Mouse (Mus musculus): ENCODE data around the gene Sidt1. TPM values are rescaled to one million over a fixed set of nuclear protein-coding genes. Genes with fewer than 3 reads are reported as not detected.
A peak's percentile ranks its signal among the peaks of the same experiment; 100 is the strongest.

Sidt1 gene
- polyA plus RNA-seq, 1 experiment, result 7.9 TPM

- no peak for TF ChIP-seq POLR2A (IDR thresholded peaks at IDR 0.05; ENCODE audit: borderline replicate concordance, extremely low read depth, insufficient read depth, insufficient read length, poor library complexity, severe bottlenecking)
- TF ChIP-seq CTCF (IDR thresholded peaks at IDR 0.05; ENCODE audit: borderline replicate concordance, extremely low read depth, insufficient read depth, insufficient read length), result no peak
- no peak for DNase-seq (ENCODE audit: low read depth)
These were observed 4.5 kb upstream of the Sidt1 start for GRCm38 (mm10) chr16:44337541-44337940.

- TF ChIP-seq CTCF (IDR thresholded peaks at IDR 0.05; ENCODE audit: borderline replicate concordance, extremely low read depth, insufficient read depth, insufficient read length), result no peak
- no peak for TF ChIP-seq POLR2A (IDR thresholded peaks at IDR 0.05; ENCODE audit: borderline replicate concordance, extremely low read depth, insufficient read depth, insufficient read length, poor library complexity, severe bottlenecking)
- peak; percentile 57 for DNase-seq (ENCODE audit: low read depth)
These were observed 768 bp downstream of the Sidt1 start for GRCm38 (mm10) chr16:44331995-44332860.

- DNase-seq (ENCODE audit: low read depth), result no peak
- no peak for TF ChIP-seq CTCF (IDR thresholded peaks at IDR 0.05; ENCODE audit: borderline replicate concordance, extremely low read depth, insufficient read depth, insufficient read length)
- no peak for TF ChIP-seq POLR2A (IDR thresholded peaks at IDR 0.05; ENCODE audit: borderline replicate concordance, extremely low read depth, insufficient read depth, insufficient read length, poor library complexity, severe bottlenecking)
These were observed 1.4 kb downstream of the Sidt1 start for GRCm38 (mm10) chr16:44331671-44331994.

GRCm38 (mm10) chr16:44331154-44331553 is 1.8 kb downstream of the Sidt1 start:
- peak; percentile 61 for DNase-seq (ENCODE audit: low read depth)

GRCm38 (mm10) chr16:44330657-44331056 is 2.3 kb downstream of the Sidt1 start:
- TF ChIP-seq CTCF (IDR thresholded peaks at IDR 0.05; ENCODE audit: borderline replicate concordance, extremely low read depth, insufficient read depth, insufficient read length) (peak; percentile 24; the same call in 1 of the 2 replicates), POLR2A (IDR thresholded peaks at IDR 0.05; ENCODE audit: borderline replicate concordance, extremely low read depth, insufficient read depth, insufficient read length, poor library complexity, severe bottlenecking) (no peak)
- DNase-seq (ENCODE audit: low read depth), result no peak

More at GRCm38 (mm10) chr16:44331154-44331553, 1.8 kb downstream of the Sidt1 start:
- TF ChIP-seq CTCF (IDR thresholded peaks at IDR 0.05; ENCODE audit: borderline replicate concordance, extremely low read depth, insufficient read depth, insufficient read length) (no peak), POLR2A (IDR thresholded peaks at IDR 0.05; ENCODE audit: borderline replicate concordance, extremely low read depth, insufficient read depth, insufficient read length, poor library complexity, severe bottlenecking) (no peak)

- no peak for DNase-seq (ENCODE audit: low read depth)
- TF ChIP-seq CTCF (IDR thresholded peaks at IDR 0.05; ENCODE audit: borderline replicate concordance, extremely low read depth, insufficient read depth, insufficient read length), result no peak
- TF ChIP-seq POLR2A (IDR thresholded peaks at IDR 0.05; ENCODE audit: borderline replicate concordance, extremely low read depth, insufficient read depth, insufficient read length, poor library complexity, severe bottlenecking), result no peak
These were observed 4.4 kb downstream of the Sidt1 start for GRCm38 (mm10) chr16:44328644-44329043.

- DNase-seq (ENCODE audit: low read depth), result peak; percentile 50
- TF ChIP-seq POLR2A (IDR thresholded peaks at IDR 0.05; ENCODE audit: borderline replicate concordance, extremely low read depth, insufficient read depth, insufficient read length, poor library complexity, severe bottlenecking) (no peak), CTCF (IDR thresholded peaks at IDR 0.05; ENCODE audit: borderline replicate concordance, extremely low read depth, insufficient read depth, insufficient read length) (no peak)
These were observed 12.8 kb downstream of the Sidt1 start for GRCm38 (mm10) chr16:44320232-44320631.

GRCm38 (mm10) chr16:44316350-44316749 is 16.6 kb downstream of the Sidt1 start:
- no peak for TF ChIP-seq CTCF (IDR thresholded peaks at IDR 0.05; ENCODE audit: borderline replicate concordance, extremely low read depth, insufficient read depth, insufficient read length)
- TF ChIP-seq POLR2A (IDR thresholded peaks at IDR 0.05; ENCODE audit: borderline replicate concordance, extremely low read depth, insufficient read depth, insufficient read length, poor library complexity, severe bottlenecking), result no peak
- DNase-seq (ENCODE audit: low read depth), result no peak

- DNase-seq (ENCODE audit: low read depth), result peak; percentile 39
- TF ChIP-seq POLR2A (IDR thresholded peaks at IDR 0.05; ENCODE audit: borderline replicate concordance, extremely low read depth, insufficient read depth, insufficient read length, poor library complexity, severe bottlenecking) (no peak), CTCF (IDR thresholded peaks at IDR 0.05; ENCODE audit: borderline replicate concordance, extremely low read depth, insufficient read depth, insufficient read length) (no peak)
These were observed 19.6 kb downstream of the Sidt1 start for GRCm38 (mm10) chr16:44313422-44313821.

GRCm38 (mm10) chr16:44305606-44306005 is 27.4 kb downstream of the Sidt1 start:
- no peak for TF ChIP-seq POLR2A (IDR thresholded peaks at IDR 0.05; ENCODE audit: borderline replicate concordance, extremely low read depth, insufficient read depth, insufficient read length, poor library complexity, severe bottlenecking)
- TF ChIP-seq CTCF (IDR thresholded peaks at IDR 0.05; ENCODE audit: borderline replicate concordance, extremely low read depth, insufficient read depth, insufficient read length), result no peak
- no peak for DNase-seq (ENCODE audit: low read depth)

- TF ChIP-seq POLR2A (IDR thresholded peaks at IDR 0.05; ENCODE audit: borderline replicate concordance, extremely low read depth, insufficient read depth, insufficient read length, poor library complexity, severe bottlenecking) (no peak), CTCF (IDR thresholded peaks at IDR 0.05; ENCODE audit: borderline replicate concordance, extremely low read depth, insufficient read depth, insufficient read length) (no peak)
- no peak for DNase-seq (ENCODE audit: low read depth)
These were observed 29.2 kb downstream of the Sidt1 start for GRCm38 (mm10) chr16:44303822-44304221.
